Mouse (Mus musculus) megakaryocyte, embryonic 14.5 days (primary cell): ENCODE results near the gene Ccn2. TPM values are rescaled to one million over a fixed set of nuclear protein-coding genes. Genes with fewer than 3 reads are reported as not detected.
A peak's percentile ranks its signal among the peaks of the same experiment; 100 is the strongest.

Experiments used
- H3K27me3 ChIP-seq: replicated peaks from 2 replicates; pipeline ENCODE3; 2012; ENCODE audit warnings: inconsistent platforms
- H3K36me3 ChIP-seq: replicated peaks from 2 replicates; pipeline ENCODE3; 2012; ENCODE audit warnings: low read length, inconsistent platforms, mixed read lengths
- H3K4me1 ChIP-seq: 2 replicates; pipeline ENCODE4 v1.6.1; 2012; ENCODE audit warnings: inconsistent platforms
- H3K4me3 ChIP-seq: replicated peaks from 2 replicates; pipeline ENCODE3; 2012; ENCODE audit warnings: moderate library complexity, mild to moderate bottlenecking, inconsistent platforms
- H3K9me3 ChIP-seq: 2 replicates; pipeline ENCODE4 v1.6.1; 2012; ENCODE audit warnings: inconsistent platforms
- FLI1 ChIP-seq: IDR thresholded peaks from 2 replicates; pipeline ENCODE4 v1.6.1; 2012; ENCODE audit warnings: low read length, inconsistent platforms, mixed read lengths
- GATA1 ChIP-seq: IDR thresholded peaks from 3 replicates; pipeline ENCODE4 v1.6.1; 2012; ENCODE audit warnings: mixed read lengths, low read length, inconsistent platforms, borderline replicate concordance
- polyA plus RNA-seq: library from polyadenylated mRNA; stranded (reverse); fragments of >175 nt; gene quantifications from 2 replicates; pipeline ENCODE4 v1.2.3, GENCODE M21; 2012; ENCODE audit warnings: low replicate concordance; ENCODE audit not compliant: insufficient read depth

Gene Ccn2
- polyA plus RNA-seq, result 0.72 TPM in 1 of 2 replicates, not detected in the other

- TF ChIP-seq FLI1 (no peak), GATA1 (no peak)
- H3K4me1 ChIP-seq, result peaks cover 12% of the 10 kb centered on the region; the same call in 1 of the 2 replicates
- peaks cover 29% of the 10 kb centered on the region for H3K27me3 ChIP-seq
- H3K4me3 ChIP-seq, result peak within 1 kb of the TSS; percentile 89
- no peaks in the 10 kb centered on the region for H3K36me3 ChIP-seq
- H3K9me3 ChIP-seq, result peaks cover 28% of the 10 kb centered on the region
Observed at GRCm38 (mm10) chr10:24595250-24596002, at the start of gene Ccn2. Gene Ccn2, plus strand, starts transcription at chr10:24595442.

DNA sequence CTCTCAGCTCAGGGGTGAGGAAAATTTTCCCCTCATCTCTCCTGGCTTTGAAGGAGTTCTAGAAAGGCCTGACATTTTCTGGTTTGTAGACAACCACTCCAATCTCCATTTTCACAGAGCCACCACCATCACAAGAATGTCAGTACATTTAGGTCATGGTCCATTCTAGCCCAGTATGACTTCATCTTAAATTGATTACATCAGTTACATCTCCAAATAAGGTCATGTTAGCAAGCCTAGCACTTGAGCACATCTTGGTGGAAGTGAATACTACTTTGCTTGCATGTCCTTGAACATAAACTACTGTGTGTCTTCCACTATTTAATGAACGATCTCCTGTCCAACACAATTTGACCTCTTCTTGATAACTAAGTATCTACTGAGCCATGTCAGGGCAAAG is 42.4 kb upstream of the Ccn2 start:
- Histone ChIP-seq H3K36me3 (no peaks in the 10 kb centered on the region), H3K27me3 (no peaks in the 10 kb centered on the region), H3K9me3 (no peaks in the 10 kb centered on the region), H3K4me3 (no peak overlapping the region), H3K4me1 (no peaks in the 10 kb centered on the region)
- no peak for TF ChIP-seq FLI1
- no peak for TF ChIP-seq GATA1

GRCm38 (mm10) chr10:24554091-24554490 is 41.2 kb upstream of the Ccn2 start:
- no peaks in the 10 kb centered on the region for H3K9me3 ChIP-seq
- no peak overlapping the region for H3K4me3 ChIP-seq
- TF ChIP-seq FLI1, result no peak
- no peak for TF ChIP-seq GATA1
- H3K4me1 ChIP-seq, result no peaks in the 10 kb centered on the region
- no peaks in the 10 kb centered on the region for H3K27me3 ChIP-seq
- no peaks in the 10 kb centered on the region for H3K36me3 ChIP-seq

DNA sequence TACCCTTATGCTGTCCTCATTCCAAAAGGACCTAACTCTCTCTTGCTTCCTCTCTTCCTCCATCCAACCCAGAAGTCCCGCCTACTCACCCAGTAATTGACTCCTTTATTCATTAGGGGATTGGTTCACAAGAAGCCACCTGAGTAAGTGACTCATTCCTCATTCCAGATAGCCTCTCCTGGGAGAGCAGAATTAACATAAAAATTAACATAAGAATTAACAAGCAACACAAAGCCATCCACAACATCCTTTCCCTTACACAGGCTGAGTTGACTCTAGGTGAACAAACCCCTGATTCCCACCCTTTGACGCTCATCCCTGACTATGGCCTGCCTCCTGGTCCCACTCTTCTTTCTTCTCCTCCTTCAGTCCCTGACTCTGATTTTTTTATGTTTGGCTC is 36.9 kb upstream of the Ccn2 start:
- Histone ChIP-seq H3K9me3 (no peaks in the 10 kb centered on the region), H3K36me3 (no peaks in the 10 kb centered on the region), H3K4me1 (no peaks in the 10 kb centered on the region), H3K27me3 (no peaks in the 10 kb centered on the region), H3K4me3 (no peak overlapping the region)
- TF ChIP-seq GATA1, result no peak
- TF ChIP-seq FLI1, result no peak

GRCm38 (mm10) chr10:24569691-24570420 is 25.4 kb upstream of the Ccn2 start:
- no peaks in the 10 kb centered on the region for H3K27me3 ChIP-seq
- H3K4me3 ChIP-seq, result no peak overlapping the region
- peaks cover 10% of the 10 kb centered on the region; the same call in 1 of the 2 replicates for H3K9me3 ChIP-seq
- TF ChIP-seq FLI1, result no peak
- TF ChIP-seq GATA1, result no peak
- no peaks in the 10 kb centered on the region for H3K4me1 ChIP-seq
- H3K36me3 ChIP-seq, result no peaks in the 10 kb centered on the region

DNA sequence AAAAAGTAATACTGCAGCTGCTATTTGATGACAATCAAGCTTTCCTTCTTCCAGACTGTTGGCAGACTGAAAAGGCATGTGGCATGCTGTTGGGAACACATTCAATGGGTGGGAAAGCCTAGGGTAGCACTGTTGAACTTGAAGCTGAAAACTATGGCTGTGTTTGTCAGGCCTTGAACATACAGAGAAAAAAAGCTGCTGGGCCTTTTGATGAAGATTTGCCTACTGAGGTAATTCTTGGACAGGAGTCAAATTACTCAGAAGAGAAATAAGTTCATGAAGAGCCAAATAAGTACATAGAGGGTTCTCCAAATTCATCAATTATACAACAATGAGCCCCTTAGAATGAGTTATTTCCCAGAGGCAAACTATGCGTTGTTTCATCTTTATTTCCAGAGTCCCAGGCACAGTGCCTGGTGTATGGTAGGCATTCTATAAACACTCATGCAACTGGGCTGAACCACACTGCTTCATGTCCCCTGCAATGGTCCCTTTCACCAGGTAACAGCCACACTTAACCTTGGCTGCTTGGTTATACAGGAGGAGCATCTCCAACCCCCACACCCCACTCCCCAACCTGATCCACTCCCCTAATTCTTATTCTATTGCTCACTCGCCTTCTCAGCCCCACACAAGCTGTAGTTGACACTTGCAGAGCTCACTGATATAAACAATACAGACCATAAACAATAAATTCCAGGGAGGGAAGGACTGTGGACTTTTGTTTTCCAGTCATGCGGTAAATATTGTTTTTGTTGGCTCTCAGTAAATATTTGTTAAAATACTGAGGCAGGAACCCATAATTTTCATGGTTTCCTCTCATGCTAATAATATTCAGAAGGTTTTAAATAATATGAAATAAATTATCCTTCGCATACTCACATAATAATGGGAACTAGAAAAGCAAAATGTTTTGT is 22.9 kb upstream of the Ccn2 start:
- no peaks in the 10 kb centered on the region for H3K4me1 ChIP-seq
- H3K4me3 ChIP-seq, result no peak overlapping the region
- no peaks in the 10 kb centered on the region for H3K36me3 ChIP-seq
- TF ChIP-seq GATA1 (no peak), FLI1 (no peak)
- no peaks in the 10 kb centered on the region for H3K27me3 ChIP-seq
- H3K9me3 ChIP-seq, result peaks cover 6% of the 10 kb centered on the region; the same call in 1 of the 2 replicates

GRCm38 (mm10) chr10:24573484-24573883 is 21.8 kb upstream of the Ccn2 start:
- no peak for TF ChIP-seq GATA1
- TF ChIP-seq FLI1, result no peak
- Histone ChIP-seq H3K4me1 (no peaks in the 10 kb centered on the region), H3K36me3 (no peaks in the 10 kb centered on the region), H3K4me3 (no peak overlapping the region), H3K9me3 (peaks cover 12% of the 10 kb centered on the region; the same call in 1 of the 2 replicates), H3K27me3 (no peaks in the 10 kb centered on the region)

GRCm38 (mm10) chr10:24581076-24581475 is 14.2 kb upstream of the Ccn2 start:
- Histone ChIP-seq H3K36me3 (no peaks in the 10 kb centered on the region), H3K9me3 (0 out of 2 replicates have a peak, but pooled peaks cover 6% of the 10 kb centered on the region), H3K4me3 (no peak overlapping the region), H3K4me1 (peaks cover 11% of the 10 kb centered on the region; the same call in 1 of the 2 replicates), H3K27me3 (no peaks in the 10 kb centered on the region)
- TF ChIP-seq GATA1 (no peak), FLI1 (no peak)

DNA sequence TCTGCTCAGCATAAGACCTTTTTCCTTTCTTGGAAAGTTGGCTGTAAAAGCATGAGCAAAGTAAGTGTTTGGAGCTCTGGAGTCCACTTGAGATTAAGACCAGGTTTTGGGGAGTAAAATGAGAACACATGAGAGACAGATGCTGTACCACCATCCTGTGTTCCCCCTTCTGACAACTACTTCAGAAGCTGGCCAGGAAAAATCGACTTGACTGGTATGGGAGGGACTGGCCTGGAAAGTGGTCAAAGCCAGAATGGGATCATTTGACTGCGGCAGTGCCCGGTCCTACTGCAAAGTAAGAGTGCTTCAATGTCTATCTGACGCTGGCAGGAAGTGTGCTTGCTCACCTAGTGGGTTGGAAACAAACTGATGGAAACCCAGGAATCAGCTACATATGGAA is 6.4 kb upstream of the Ccn2 start:
- Histone ChIP-seq H3K9me3 (no peaks in the 10 kb centered on the region), H3K36me3 (no peaks in the 10 kb centered on the region), H3K27me3 (no peaks in the 10 kb centered on the region), H3K4me1 (no peaks in the 10 kb centered on the region), H3K4me3 (no peak overlapping the region)
- TF ChIP-seq FLI1, result no peak
- no peak for TF ChIP-seq GATA1
